Mouse (Mus musculus): ENCODE measurements around the gene Ppm1j.

- TF ChIP-seq ZC3H11A (IDR thresholded peaks at IDR 0.05; ENCODE audit: borderline replicate concordance, low read depth, low read length) (no peak), MAFK (IDR thresholded peaks at IDR 0.05; ENCODE audit: insufficient read depth, low read depth, low read length) (no peak), ZNF384 (IDR thresholded peaks at IDR 0.05; ENCODE audit: low read depth, low read length) (no peak), CHD2 (IDR thresholded peaks at IDR 0.05; ENCODE audit: low read depth, low read length) (no peak), HCFC1 (IDR thresholded peaks at IDR 0.05; ENCODE audit: borderline replicate concordance, insufficient read depth, low read length) (no peak)
Measured at GRCm38 (mm10) chr3:104804312-104804711, 23.5 kb downstream of the Ppm1j start.
